Mouse (Mus musculus): ENCODE results near the gene Stk24. TPM values are rescaled to one million over a fixed set of nuclear protein-coding genes. Genes with fewer than 3 reads are reported as not detected.

Stk24 gene
- total RNA-seq, 2 experiments from 2014 or later, result 29.7 to 40.0 TPM

DNA sequence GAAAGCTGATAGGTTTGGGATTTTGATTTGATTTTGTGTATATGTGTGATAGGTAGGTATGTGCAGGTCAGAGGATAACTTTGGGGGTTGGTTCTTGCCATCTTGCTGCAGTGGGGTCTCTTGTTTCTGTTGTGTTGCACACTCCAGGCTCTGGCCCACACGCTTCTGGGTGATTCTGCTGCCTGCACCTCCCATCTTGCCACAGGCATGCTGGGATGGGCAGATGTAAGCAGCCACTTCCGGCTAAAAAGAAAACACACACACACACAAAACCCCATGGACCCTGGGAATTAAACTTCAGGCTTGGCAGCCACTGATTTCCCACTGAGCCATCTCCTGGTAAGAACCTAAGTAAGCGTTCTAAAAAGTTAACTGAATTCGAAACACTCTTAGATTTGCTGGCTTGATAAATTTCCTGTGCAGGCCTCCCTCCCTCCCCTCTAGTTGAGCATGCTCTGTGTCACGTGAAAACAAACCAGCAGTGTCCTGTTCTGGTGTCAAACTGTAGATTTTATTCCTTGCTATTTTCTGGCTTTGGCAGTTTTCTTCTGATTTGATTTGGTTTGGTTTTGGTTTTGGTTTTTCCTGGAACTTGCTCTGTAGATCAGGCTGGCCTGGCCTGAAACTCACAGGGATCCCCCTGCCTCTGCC, 118.5 kb downstream of the Stk24 start:
- no peak for DNase-seq
- no peak for TF ChIP-seq CTCF (IDR thresholded peaks at IDR 0.05)
- peak overlapping the region; percentile 16; the same call in 1 of the 2 replicates for H3K27ac ChIP-seq
- no peak overlapping the region for H3K4me3 ChIP-seq
- intact Hi-C loops (cut with DNase I), result loop anchor here (5.0 kb wide), 1 partner anchor 191 kb away; no protein-coding TSS in a partner anchor

DNA sequence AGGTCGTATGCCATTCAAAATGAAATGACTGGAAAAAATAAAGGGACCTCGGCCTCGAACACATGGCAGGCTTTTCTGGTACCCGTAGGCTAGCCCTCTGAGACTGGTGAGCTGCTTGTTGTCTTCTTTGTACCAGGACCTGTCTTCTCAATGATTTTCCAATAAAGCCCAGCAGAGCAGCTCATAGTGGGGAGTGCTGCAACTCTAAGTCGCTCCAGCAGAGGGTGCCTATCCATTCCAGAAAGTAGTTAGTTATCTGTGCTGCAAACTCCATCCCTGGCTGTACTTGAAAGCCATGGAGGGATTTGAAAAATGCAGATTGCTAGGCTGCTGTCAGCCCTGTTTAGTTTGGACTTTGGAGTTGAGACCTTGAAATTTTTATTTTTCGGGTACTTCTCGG, 120.0 kb downstream of the Stk24 start:
- peak; percentile 66 for DNase-seq
- no peak overlapping the region for H3K4me3 ChIP-seq
- intact Hi-C loops (cut with DNase I), result loop anchor here (5.0 kb wide), 1 partner anchor 193 kb away; no protein-coding TSS in a partner anchor
- H3K27ac ChIP-seq, result no peak overlapping the region
- TF ChIP-seq CTCF (IDR thresholded peaks at IDR 0.05), result peak; percentile 77

DNA sequence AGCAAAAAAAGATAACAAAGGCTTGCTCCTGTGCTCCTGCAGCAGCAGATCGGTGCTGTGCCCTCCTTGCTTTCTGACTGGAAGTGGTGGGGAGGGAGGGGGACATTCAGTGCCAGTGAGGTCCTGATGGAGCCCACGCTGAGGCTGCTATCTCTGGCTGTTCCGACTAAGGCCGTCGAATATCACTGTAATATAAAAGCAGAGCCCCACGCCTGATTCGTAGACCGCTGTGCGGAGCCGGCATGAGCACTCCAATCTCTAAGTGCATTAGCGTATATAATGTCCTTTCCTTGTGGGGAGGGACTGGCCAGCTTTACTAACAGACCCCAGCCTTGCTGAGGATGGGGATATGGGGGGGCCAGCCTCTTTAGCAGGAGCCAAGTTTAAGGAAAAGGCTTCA, 120.5 kb downstream of the Stk24 start:
- intact Hi-C loops (cut with DNase I), result no loop called here

DNA sequence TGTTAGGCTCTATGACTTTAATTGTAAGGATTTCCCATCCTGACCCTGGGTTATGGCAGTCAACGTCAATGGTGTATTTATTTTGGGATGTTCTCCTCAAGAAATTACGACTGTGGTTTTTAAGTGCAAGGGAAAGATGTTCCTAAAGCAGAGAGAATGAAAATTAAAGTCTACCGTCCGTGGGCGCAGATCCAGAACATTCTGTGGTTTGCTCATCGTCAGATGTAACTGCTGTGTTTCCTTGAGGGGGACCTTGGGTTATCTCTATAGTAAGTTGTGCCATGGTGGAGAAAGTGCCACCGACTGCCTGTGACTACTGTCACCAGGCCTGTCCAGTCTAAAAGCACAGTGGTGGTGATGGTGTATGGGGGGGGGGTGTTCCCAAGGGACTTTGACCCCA, 122.9 kb downstream of the Stk24 start:
- TF ChIP-seq CTCF (IDR thresholded peaks at IDR 0.05), result no peak
- no peak for DNase-seq
- Histone ChIP-seq H3K4me3 (no peak overlapping the region), H3K27ac (no peak overlapping the region)
- intact Hi-C loops (cut with DNase I), result no loop called here

More for the DNA sequence above, 120.5 kb downstream of the Stk24 start:
- no peak for TF ChIP-seq CTCF (IDR thresholded peaks at IDR 0.05)
- no peak overlapping the region for H3K27ac ChIP-seq
- no peak overlapping the region for H3K4me3 ChIP-seq
- DNase-seq, result no peak

DNA sequence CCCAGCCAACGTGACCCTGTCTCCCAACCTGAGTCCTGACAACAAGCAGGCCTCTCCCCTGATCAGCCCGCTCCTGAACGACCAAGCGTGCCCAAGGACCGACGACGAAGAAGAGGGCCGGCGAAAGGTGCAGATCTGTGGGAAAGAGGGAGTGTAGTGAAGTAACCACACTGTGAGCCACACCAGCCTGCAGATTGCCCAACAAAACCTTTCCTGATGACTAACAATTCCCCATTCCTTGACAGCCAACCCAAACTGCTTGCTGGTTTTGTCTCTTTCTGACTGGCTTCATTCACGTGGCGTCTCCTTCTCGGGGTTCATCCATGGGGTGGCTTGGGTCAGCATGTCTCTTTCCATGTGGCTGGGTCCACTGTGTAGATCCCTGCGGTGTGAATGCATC, 124.3 kb downstream of the Stk24 start:
- no peak overlapping the region for H3K27ac ChIP-seq
- DNase-seq, result no peak
- TF ChIP-seq CTCF (IDR thresholded peaks at IDR 0.05), result no peak
- intact Hi-C loops (cut with DNase I), result no loop called here
- no peak overlapping the region for H3K4me3 ChIP-seq

DNA sequence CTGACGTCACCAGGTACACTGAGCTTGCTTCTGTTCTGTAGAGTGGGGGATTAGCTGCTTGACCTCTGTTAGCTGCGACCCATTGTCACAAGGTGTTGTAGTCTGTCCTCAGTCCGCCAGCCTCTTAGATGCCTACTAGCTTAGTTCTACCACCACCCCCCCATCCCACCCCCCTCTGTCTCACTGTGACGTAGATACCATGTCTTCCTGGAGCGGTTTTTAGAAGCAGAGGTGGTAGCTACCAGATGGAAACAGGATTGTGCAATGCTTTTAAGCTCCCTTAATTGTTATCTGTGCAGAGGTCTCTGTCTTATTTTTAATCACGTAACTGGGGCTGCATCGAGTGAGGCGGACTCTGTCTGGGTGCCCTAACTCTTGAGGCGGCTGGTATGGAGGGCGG, 124.9 kb downstream of the Stk24 start:
- Histone ChIP-seq H3K27ac (no peak overlapping the region), H3K4me3 (no peak overlapping the region)
- no peak for TF ChIP-seq CTCF (IDR thresholded peaks at IDR 0.05)
- intact Hi-C loops (cut with DNase I), result no loop called here
- no peak for DNase-seq

DNA sequence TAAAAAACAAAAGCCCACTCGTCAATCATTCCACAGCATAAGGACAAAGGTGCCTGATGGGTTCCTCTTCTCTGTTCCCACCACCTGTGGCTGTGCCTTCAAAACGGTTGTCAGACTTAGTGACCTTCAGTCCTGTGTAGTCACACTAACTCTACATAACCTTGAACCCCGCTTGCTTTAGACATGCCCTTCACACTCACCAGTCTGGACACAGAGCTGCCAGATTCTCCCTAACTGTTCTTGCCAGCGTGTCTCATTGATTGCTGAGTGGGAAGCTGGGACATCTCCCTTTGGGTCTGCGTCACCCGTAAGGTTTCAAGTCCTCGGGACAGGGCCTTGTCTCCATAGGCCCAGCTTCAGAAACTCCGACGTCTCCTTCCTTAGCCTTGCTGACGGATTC, 127.3 kb downstream of the Stk24 start:
- DNase-seq, result no peak
- Histone ChIP-seq H3K27ac (no peak overlapping the region), H3K4me3 (no peak overlapping the region)
- intact Hi-C loops (cut with DNase I), result no loop called here
- no peak for TF ChIP-seq CTCF (IDR thresholded peaks at IDR 0.05)

DNA sequence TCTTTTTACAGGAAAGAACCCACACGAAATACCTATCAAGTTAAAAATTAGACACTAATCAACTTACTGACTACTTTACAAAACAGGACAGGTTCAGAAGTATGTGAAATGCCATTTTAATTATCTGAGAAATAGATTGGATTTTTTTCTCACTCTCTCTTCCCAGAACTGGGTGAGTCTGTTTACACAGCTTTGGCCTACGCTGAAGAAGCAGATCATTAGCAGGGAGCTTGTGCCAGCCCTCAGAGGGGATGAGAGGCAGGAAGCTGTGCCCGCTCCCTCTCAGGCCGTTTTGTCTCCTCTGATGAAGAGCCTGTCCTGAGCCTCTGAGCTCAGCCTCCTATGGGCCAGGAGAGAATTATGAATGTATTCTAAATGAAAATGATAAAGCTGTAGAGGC, 128.1 kb downstream of the Stk24 start:
- H3K27ac ChIP-seq, result no peak overlapping the region
- TF ChIP-seq CTCF (IDR thresholded peaks at IDR 0.05), result no peak
- H3K4me3 ChIP-seq, result no peak overlapping the region
- intact Hi-C loops (cut with DNase I), result no loop called here
- no peak for DNase-seq

DNA sequence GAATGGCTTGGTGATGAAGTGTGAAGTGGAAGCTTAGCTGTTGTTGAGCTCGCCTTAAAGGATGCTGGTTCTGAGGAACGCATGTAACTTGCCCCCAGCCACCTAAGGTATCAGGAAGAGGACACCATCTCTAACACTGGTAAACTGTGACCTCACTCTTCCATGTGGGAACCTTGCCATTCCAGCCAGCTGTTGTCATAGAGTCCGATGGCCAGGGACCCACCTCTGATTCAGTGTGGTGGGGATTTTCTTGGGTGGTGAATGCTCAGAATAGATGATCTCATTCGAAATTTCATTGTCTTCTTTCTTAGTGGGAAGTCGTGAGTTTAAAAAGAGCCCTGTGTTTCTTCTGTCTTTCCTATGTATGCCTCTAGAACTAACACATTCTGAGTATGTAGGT, 128.7 kb downstream of the Stk24 start:
- no peak for DNase-seq
- intact Hi-C loops (cut with DNase I), result no loop called here
- H3K27ac ChIP-seq, result no peak overlapping the region
- no peak for TF ChIP-seq CTCF (IDR thresholded peaks at IDR 0.05)
- H3K4me3 ChIP-seq, result no peak overlapping the region

DNA sequence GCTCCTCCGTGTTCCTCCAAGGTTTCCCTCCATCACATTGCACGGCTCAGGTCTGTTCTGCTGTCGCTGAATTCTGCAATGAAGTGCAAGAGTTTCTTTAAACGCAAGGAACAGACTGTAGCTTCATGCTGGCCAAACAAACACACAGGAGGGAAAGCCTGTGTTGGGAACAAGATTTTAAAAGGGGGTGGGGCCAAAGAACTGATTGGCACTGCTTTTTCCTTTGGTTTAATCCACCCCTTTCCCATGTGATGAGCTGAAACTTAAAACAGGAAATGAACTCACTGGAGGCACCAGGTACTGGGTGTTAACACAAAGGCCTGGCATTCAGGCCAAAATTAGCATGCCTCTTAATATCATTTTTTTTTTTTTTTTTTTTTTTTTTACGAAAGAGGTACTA, 131.5 kb downstream of the Stk24 start:
- Histone ChIP-seq H3K4me3 (no peak overlapping the region), H3K27ac (peak overlapping the region; percentile 63)
- TF ChIP-seq CTCF (IDR thresholded peaks at IDR 0.05), result no peak
- intact Hi-C loops (cut with DNase I), result no loop called here
- no peak for DNase-seq

DNA sequence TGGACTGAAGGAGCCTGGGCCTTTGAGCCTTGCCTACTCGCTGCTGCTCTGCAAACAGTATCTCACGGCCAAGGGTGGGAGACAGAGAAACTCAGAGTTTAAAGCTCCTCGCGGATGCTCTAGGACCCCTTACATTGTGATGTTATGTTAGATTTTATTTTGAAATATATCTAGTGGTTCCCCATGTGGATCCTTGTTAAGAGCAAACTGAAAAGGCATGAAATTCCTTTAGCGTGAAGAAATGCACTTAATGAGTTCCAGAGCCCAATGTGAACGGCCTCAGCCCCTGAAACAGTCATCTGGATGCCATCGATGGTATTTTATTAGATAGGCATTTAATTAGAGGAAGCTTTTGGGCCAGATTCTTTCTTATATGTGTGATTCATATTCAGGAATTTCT, 132.5 kb downstream of the Stk24 start:
- intact Hi-C loops (cut with DNase I), result no loop called here
- no peak for TF ChIP-seq CTCF (IDR thresholded peaks at IDR 0.05)
- no peak overlapping the region for H3K4me3 ChIP-seq
- DNase-seq, result no peak
- peak overlapping the region; percentile 61 for H3K27ac ChIP-seq

DNA sequence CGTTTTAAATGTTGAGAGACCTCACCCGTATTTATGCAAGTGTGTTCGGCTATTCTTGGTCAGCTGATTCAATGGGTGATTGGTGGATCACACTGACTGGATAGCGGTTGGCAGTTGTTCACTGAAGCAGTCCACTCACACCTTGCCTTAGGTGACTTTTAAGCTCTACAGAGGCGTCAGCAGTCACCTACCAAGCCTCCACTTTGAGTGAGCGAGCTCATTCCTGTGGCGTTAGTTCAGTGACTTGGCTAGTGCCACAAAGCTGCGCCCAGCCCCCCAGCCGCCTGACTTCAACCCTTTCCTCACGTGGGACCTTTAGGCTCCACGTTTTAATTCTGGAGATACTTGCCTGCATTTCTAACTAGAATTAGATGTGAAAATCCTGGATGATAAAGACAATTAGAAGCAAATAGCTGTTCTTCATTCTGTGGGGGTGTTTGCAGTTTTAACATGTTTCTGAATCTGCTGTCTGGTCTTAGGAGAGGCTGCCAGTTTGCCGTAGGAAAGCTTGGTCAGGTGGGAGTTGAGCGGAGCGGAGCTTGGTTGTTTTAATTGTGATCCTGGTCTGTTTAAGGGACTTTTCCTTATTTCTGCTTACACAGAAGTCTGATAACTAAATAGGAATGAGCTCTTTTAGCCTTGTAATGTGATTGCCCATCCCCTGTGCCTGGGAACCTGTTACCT, 133.6 kb downstream of the Stk24 start:
- intact Hi-C loops (cut with DNase I), result no loop called here
- Histone ChIP-seq H3K4me3 (no peak overlapping the region), H3K27ac (peak overlapping the region; percentile 61)
- TF ChIP-seq CTCF (IDR thresholded peaks at IDR 0.05), result no peak
- DNase-seq, result peak; percentile 39

DNA sequence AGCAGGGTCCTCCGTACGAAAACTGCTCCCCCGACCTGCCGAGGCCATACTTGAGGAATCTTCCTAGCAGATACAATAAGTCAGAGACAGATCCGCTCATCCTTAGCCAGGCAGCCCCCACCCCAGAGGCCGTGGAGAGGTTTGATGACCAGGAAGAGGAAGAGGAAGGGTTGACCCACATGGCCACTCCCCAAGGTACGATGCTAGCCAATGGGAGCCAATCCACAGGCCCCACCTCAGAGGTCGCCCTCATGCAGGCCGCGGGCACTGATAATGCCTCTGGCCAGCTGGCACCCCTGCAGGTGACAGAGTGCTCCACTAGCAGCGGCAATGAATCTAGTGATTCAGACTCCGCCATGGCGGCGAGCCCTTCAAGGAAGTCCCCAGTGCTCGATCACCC, 135.7 kb downstream of the Stk24 start:
- no peak for DNase-seq
- no peak for TF ChIP-seq CTCF (IDR thresholded peaks at IDR 0.05)
- Histone ChIP-seq H3K4me3 (no peak overlapping the region), H3K27ac (no peak overlapping the region)
- intact Hi-C loops (cut with DNase I), result no loop called here

DNA sequence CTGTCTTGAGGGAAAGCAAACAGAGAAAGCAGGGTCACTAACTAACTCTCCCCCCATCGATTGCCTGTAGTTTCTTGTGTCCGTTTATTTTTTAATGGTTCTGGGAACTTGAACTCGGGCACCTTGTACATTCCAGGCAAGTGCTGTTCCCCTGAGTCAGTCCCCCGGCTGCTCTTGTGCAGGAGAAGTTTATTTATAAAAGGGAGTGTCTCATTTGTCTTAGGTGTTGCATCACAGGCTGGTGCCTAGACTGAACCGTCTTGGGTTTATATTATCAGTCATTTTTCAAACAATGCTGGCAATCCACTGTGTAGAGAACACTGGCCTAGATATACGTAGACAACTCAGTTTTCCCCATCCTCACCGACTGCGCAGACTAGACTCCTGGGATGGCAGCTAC, 140.4 kb downstream of the Stk24 start:
- no peak overlapping the region for H3K4me3 ChIP-seq
- intact Hi-C loops (cut with DNase I), result no loop called here
- no peak for DNase-seq
- no peak for TF ChIP-seq CTCF (IDR thresholded peaks at IDR 0.05)
- H3K27ac ChIP-seq, result no peak overlapping the region

All from gastrocnemius, adult 2 months (tissue).